Mouse (Mus musculus) heart, adult 2 months (tissue): ENCODE results near the gene Tgds. TPM values are rescaled to one million over a fixed set of nuclear protein-coding genes. Genes with fewer than 3 reads are reported as not detected.
"Not testable (repeated sequence)": the region's sequence is repeated elsewhere in the genome, so short reads cannot be mapped to it uniquely, and the experiment has no call there.

Experiments
- DNase-seq, 2 experiments: peaks; one replicate each; pipeline ENCODE4 v3.0.0; 2021
- H3K27ac ChIP-seq: fragments of 200-600 bp; 2 replicates; pipeline ENCODE4 v1.8.1; 2022
- H3K27me3 ChIP-seq: fragments of 200-500 bp; 2 replicates; pipeline ENCODE4 v1.6.1; 2012; ENCODE audit warnings: mild to moderate bottlenecking, low read length, inconsistent platforms, mixed read lengths; ENCODE audit not compliant: control insufficient read depth, insufficient read depth
- H3K36me3 ChIP-seq: fragments of 200-500 bp; 2 replicates; pipeline ENCODE4 v1.6.1; 2012; ENCODE audit warnings: low read length, inconsistent platforms; ENCODE audit not compliant: control insufficient read depth, insufficient read depth
- H3K4me1 ChIP-seq: fragments of 200-500 bp; 2 replicates; pipeline ENCODE4 v1.6.1; 2011; ENCODE audit warnings: low read length; ENCODE audit not compliant: control insufficient read depth, insufficient read depth
- H3K4me3 ChIP-seq: fragments of 200-600 bp; 2 replicates; pipeline ENCODE4 v1.8.1; 2022
- H3K79me2 ChIP-seq: fragments of 200-500 bp; replicated peaks from 2 replicates; pipeline ENCODE4 v1.6.1; 2012; ENCODE audit warnings: mild to moderate bottlenecking, inconsistent platforms, low read length, moderate library complexity, mixed read lengths; ENCODE audit not compliant: control insufficient read depth, insufficient read depth
- H3K9ac ChIP-seq: fragments of 200-500 bp; 2 replicates; pipeline ENCODE4 v1.6.1; 2012; ENCODE audit warnings: low read depth, mild to moderate bottlenecking, control low read depth, inconsistent platforms, low read length, mixed read lengths
- CTCF ChIP-seq: fragments of 200-600 bp; IDR thresholded peaks from 2 replicates; pipeline ENCODE4 v1.8.1; 2022; ENCODE audit warnings: antibody characterized with exemption, mild to moderate bottlenecking, moderate library complexity
- EP300 ChIP-seq: fragments of 200-500 bp; IDR thresholded peaks from 2 replicates; pipeline ENCODE4 v1.6.1; 2011; ENCODE audit warnings: low read depth, low read length, control low read depth; ENCODE audit not compliant: insufficient read depth
- POLR2A ChIP-seq: fragments of 200-500 bp; IDR thresholded peaks from 2 replicates; pipeline ENCODE4 v1.6.1; 2011; ENCODE audit warnings: mild to moderate bottlenecking, low read depth, low read length, control low read depth; ENCODE audit not compliant: insufficient read depth
- WGBS: fragments of 180-500 bp; shearing (Covaris S2); methylation state at CpG from one replicate; pipeline ENCODE4 v1.1.7; 2018; 5-methylcytosine and 5-hydroxymethylcytosine counted together
- intact Hi-C: fragments of 180-260 bp; cut with DNase I; formaldehyde crosslinking; loops from one replicate; pipeline ENCODE4 v1.15.1; 2025
- polyA plus RNA-seq: library from polyadenylated mRNA; depleted of rRNA; stranded (reverse); fragments of >200 nt; gene quantifications from 2 replicates; pipeline ENCODE4 v1.2.3, GENCODE M21; 2012
- total RNA-seq, 2 experiments: library from RNA; stranded (reverse); gene quantifications; 2 replicates each; pipeline ENCODE4 v1.2.3; 2021

Tgds gene
- total and polyA plus RNA-seq, 3 experiments = 6.4 to 10.3 (median 8.7) TPM

GRCm38 (mm10) chr14:118156740-118157139 lies 24.2 kb upstream of the Tgds start:
- H3K4me1 ChIP-seq = peaks cover 2% of the 10 kb centered on the region
- H3K36me3 ChIP-seq = no peaks in the 10 kb centered on the region
- intact Hi-C loops = loop anchor here (5.0 kb wide), 1 partner anchor 436 kb away; no protein-coding TSS in a partner anchor
- no peak for TF ChIP-seq CTCF
- no peak for TF ChIP-seq POLR2A
- TF ChIP-seq EP300 = no peak
- no peaks in the 10 kb centered on the region for H3K79me2 ChIP-seq
- no peak overlapping the region for H3K4me3 ChIP-seq
- H3K9ac ChIP-seq = no peak overlapping the region
- no peaks in the 10 kb centered on the region for H3K27me3 ChIP-seq
- DNase-seq = no peak
- WGBS = 89% methylated on average over 10 of the region's 10 CpGs
- H3K27ac ChIP-seq = no peak overlapping the region

- intact Hi-C loops = loop anchor here (5.0 kb wide), 1 partner anchor 436 kb away; no protein-coding TSS in a partner anchor
- H3K4me3 ChIP-seq, H3K9ac ChIP-seq, H3K79me2 ChIP-seq, DNase-seq, H3K27me3 ChIP-seq, H3K27ac ChIP-seq, H3K36me3 ChIP-seq, H3K4me1 ChIP-seq: not testable (repeated sequence)
- WGBS = 95% methylated on average over 16 of the region's 16 CpGs
These were observed 23.5 kb upstream of the Tgds start for GRCm38 (mm10) chr14:118156056-118156455.

GRCm38 (mm10) chr14:118152294-118152651 lies 19.7 kb upstream of the Tgds start:
- Histone ChIP-seq H3K27me3 (no peaks in the 10 kb centered on the region), H3K4me3 (no peak overlapping the region), H3K36me3 (no peaks in the 10 kb centered on the region), H3K27ac (no peak overlapping the region), H3K9ac (no peak overlapping the region), H3K4me1 (peaks cover 6% of the 10 kb centered on the region), H3K79me2 (no peaks in the 10 kb centered on the region)
- intact Hi-C loops = no loop called here
- WGBS = 89% methylated on average over 8 of the region's 8 CpGs
- no peak for DNase-seq
- TF ChIP-seq EP300 (no peak), CTCF (no peak), POLR2A (no peak)

GRCm38 (mm10) chr14:118151651-118152293 lies 19.2 kb upstream of the Tgds start:
- H3K27me3 ChIP-seq = no peaks in the 10 kb centered on the region
- intact Hi-C loops = loop anchor here (1.0 kb wide), 1 partner anchor 146 kb away; no protein-coding TSS in a partner anchor
- H3K27ac ChIP-seq = no peak overlapping the region
- no peaks in the 10 kb centered on the region for H3K36me3 ChIP-seq
- peak in 1 of 2 experiments; percentile 31 for DNase-seq
- 12% methylated on average over 5 of the region's 5 CpGs for WGBS
- TF ChIP-seq CTCF (peak; percentile 69), POLR2A (no peak)
- H3K4me1 ChIP-seq = peaks cover 6% of the 10 kb centered on the region
- H3K9ac ChIP-seq = peak overlapping the region; percentile 38; the same call in 1 of the 2 replicates
- no peak overlapping the region for H3K4me3 ChIP-seq
- H3K79me2 ChIP-seq = no peaks in the 10 kb centered on the region

DNA sequence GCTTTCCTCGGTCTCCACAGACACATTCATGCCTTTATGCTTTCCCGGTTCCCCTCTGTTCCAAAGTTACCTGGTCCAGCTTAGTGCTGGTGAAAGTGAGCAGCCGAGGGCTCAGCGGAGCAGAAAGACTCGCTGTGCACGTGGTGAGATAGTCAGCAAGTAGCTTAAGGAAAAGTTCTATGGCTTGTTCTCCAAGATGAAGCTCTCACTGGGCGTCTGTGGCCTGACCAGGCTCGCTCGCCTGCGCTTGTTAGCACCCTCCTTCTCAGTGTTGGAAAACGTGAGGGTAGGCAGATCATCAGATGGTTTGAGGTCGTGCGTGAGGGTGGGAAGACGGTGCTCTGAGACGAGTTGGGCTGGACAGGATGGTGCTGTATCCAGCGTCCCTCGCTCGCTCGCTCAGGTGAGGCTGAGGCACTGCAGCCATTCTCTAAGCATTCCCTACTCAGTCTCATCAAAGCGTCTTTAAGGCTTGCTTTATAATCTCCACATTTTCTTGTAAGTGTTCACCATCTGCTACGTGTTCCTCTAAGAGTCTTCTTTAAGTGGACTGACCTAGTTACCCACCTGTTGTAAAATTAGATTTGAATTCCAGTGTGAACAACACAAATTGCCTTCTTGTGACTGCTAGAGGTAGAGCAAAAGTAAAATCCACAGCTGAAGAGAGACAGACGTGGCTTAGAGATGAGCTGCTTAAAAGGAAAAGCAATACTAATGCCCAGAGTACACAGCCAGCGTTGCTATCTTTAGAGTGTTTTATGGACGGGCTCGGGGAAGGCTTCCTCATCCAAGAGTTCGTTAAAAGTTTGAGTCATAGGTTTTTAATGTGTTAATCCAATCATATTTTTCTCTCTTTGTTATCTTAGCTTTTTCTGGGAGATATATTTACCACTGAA lies 18.3 kb upstream of the Tgds start:
- Histone ChIP-seq H3K79me2 (no peaks in the 10 kb centered on the region), H3K9ac (no peak overlapping the region), H3K27me3 (no peaks in the 10 kb centered on the region), H3K36me3 (no peaks in the 10 kb centered on the region), H3K4me1 (peaks cover 6% of the 10 kb centered on the region), H3K27ac (peak overlapping the region; percentile 51), H3K4me3 (no peak overlapping the region)
- intact Hi-C loops = loop anchor here (1.0 kb wide), 1 partner anchor 146 kb away; no protein-coding TSS in a partner anchor
- 71% methylated on average over 26 of the region's 26 CpGs for WGBS
- no peak for DNase-seq
- TF ChIP-seq EP300 (no peak), POLR2A (no peak)

DNA sequence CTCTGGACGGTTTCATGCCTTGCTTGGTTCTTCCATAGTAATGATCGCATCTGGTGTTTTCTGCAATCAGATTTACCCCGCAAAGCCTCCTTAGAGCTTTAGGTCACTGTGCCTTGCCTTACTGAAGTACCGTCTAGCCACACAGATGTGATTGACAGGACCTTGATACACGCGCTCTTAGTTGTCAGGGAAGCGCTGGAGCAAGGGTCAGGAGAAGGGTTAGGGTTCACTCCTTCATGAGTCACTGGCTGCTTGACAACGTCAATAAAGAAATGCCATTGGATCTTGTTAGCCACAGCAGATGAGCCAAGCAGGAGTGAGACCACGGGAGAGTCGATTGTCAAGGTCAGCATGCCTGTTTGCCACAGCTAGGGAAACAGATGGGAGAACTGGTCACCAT lies 16.0 kb upstream of the Tgds start:
- Histone ChIP-seq H3K27ac (no peak overlapping the region), H3K9ac (no peak overlapping the region), H3K36me3 (no peaks in the 10 kb centered on the region), H3K4me1 (peaks cover 6% of the 10 kb centered on the region), H3K79me2 (no peaks in the 10 kb centered on the region), H3K27me3 (no peaks in the 10 kb centered on the region), H3K4me3 (no peak overlapping the region)
- intact Hi-C loops = no loop called here
- no peak for DNase-seq
- TF ChIP-seq EP300 (no peak), CTCF (no peak), POLR2A (no peak)
- 81% methylated on average over 10 of the region's 10 CpGs for WGBS
